Mouse (Mus musculus) G1E (cell line): ENCODE measurements around the gene Cyp39a1.

Source experiments
- CTCF ChIP-seq: IDR thresholded peaks from 2 replicates; pipeline ENCODE4 v1.5.1; 2012; ENCODE audit warnings: low read depth, low read length, inconsistent platforms, mixed read lengths
- GATA1 ChIP-seq: IDR thresholded peaks from 2 replicates; pipeline ENCODE4 v1.6.1; 2012; ENCODE audit warnings: borderline replicate concordance, low read length, inconsistent platforms, mixed read lengths
- POLR2AphosphoS5 ChIP-seq: IDR thresholded peaks from 2 replicates; pipeline ENCODE4 v1.6.1; 2012; ENCODE audit warnings: low read depth, low read length, inconsistent platforms; ENCODE audit not compliant: insufficient replicate concordance
- TAL1 ChIP-seq: conservative IDR thresholded peaks from 2 replicates; pipeline ENCODE4 v1.6.1; 2012; ENCODE audit warnings: low read depth, low read length, inconsistent platforms, mixed read lengths

DNA sequence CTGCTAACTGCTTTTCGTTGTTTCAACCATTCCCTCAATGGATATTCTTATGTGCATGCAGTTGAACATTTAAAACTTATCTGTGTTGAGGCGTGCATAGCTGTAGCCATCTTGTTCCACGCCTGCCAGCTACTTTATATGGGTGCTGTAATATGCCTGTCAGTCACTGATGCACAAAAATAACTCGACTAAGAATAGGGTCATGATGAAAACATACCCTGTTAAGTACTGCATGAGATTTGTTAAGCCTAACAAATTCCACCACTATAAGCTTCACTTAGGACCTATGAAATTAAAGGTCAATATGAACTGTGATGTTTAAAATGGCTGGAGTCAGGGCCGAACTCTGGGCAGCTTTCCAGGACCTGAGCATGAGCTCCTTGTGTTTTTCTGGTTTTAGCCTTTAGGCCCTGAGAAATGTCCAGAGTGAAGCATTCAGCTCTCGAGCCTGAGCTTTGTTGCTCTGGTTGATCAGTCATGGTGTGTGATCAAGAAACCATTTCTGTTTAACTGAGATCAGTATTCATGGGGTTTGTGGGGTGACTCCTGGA is 2.0 kb downstream of the Cyp39a1 start:
- TF ChIP-seq CTCF (no peak), TAL1 (no peak), GATA1 (no peak), POLR2AphosphoS5 (no peak)
